Mouse (Mus musculus): ENCODE measurements around the gene Idh3b.

Gene Idh3b

DNA sequence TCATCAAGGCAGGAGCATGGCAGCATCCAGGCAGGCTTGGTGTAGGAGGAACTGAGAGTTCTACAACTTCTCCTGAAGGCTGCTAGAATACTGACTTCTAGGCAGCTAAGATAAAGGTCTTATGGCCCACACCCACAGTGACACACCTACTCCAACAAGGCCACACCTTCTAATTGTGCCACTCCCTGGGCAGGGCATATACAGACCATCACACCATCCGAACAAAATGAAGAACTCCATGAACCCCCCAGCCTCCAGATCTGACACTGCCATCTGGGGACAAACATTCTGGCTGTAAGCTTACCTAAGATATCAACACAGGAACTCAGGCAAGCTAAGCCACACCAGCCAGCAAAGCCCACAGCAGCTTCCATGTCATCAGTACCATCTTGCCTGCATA, 18.8 kb downstream of the Idh3b start:
- no peak for DNase-seq (ENCODE audit: low spot score)

DNA sequence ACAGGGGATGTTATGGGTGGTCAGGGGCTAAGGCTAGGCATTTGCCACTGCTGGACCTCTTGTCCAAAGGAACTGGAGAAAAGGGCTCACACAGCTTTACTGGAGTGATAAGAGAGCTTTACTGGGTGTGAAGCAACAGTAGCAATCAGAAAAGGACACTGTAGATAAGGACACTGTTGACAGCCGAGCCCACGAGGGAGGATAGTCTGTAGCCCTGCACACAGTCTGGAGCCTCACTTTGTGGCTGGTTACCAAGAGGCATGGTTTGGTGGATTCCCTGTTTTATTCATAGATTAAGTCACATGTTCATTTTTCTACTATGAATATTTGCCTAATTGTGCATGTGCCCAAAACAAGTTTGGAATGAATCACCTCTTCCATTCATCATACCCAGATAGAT, 21.9 kb downstream of the Idh3b start:
- DNase-seq (ENCODE audit: low spot score), result no peak

DNA sequence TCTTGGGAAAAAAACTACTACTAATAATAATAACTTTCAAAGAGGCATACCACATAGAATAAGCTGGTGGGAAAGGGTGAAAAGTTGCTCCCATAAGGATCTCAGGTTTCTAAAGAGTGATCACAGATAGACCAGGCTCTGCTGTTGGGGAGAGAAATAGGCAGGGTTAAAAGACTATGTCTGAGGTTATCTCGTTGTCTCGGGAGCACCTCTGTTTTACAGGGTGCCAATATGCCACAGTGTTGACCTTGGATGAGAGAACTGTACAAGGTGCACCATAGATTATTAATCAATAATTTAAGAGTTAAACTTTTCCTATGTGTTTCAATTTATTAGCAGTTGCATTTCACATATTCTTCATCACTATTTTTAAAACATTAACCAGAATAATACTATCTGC, 22.4 kb downstream of the Idh3b start:
- no peak for DNase-seq (ENCODE audit: low spot score)

DNA sequence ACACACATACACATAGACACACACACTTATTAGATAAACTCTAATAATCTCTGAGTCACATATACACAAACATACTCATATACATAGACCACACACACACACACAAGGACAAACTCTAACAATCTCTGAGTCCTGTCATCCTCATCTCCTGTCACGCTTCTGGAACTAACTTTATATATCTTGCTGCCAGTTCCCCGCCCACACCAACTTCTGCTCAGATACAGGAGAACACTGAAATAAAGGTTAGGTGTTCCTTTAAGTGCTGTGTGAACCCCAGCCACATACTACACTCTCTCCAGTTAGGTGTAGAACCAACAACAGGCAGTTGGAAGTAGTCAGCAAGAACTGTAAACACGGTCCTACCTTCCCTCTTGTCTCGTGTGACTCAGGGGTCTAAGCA, 23.5 kb downstream of the Idh3b start:
- DNase-seq (ENCODE audit: low spot score), result no peak

DNA sequence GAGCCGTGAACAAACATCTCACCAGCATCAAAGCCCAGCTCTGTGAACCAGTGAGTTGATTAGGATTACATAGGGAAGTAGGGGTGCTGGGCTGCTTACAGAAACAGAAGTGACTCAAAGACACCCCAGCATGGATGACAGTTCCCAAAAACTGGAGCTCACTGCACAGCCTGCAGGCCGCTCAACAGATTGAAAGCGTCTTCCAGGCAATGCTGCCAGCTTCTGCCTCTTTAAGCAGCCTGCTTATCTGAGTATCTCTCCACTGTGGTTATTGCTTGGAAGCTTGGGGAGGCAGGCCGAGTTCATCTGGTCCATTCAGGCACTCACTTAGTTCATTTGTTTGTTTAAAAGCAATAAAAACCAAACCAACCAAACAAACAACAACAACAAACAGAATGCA, 27.6 kb downstream of the Idh3b start:
- no peak for DNase-seq (ENCODE audit: low spot score)

DNA sequence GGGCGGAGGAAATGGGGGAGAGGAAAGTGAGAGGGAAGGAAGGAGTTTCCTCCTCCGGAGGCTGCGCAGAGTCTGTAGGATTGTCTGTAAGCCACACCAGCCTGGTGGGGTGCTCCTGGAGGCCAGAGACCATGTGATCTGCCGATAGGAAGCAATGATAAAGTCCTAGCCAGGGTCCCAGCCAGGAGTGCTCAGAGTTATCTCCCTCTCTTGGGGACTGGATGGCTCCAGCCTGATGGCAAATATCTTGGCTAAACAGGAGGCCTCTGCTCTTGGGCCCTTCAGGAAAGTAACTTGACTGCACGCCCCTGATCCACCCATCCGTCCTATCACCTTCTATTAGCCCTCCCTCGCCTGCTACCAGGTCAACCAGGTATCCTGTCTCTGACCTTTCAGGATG, 36.1 kb downstream of the Idh3b start:
- DNase-seq (ENCODE audit: low spot score), result no peak

DNA sequence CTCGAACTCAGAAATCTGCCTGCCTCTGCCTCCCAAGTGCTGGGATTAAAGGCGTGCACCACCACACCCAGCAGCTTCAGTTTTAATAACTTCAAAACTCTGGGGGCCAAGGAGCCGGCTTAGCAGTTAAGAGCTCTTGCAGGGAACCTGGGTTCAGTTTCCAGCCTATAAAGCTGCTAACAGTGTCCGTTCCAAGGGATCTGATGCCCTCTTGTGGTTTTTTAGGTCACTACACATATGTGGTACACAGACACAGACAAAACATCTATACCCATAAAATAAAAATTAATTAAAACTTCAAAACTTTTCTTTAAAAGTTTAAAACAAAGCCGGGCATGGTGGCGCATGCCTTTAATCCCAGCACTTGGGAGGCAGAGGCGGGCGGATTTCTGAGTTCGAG, 37.4 kb downstream of the Idh3b start:
- DNase-seq (ENCODE audit: low spot score), result no peak
